Mouse (Mus musculus): ENCODE data around the gene Hsd17b2.
A peak's percentile ranks its signal among the peaks of the same experiment; 100 is the strongest.

Hsd17b2 gene

GRCm38 (mm10) chr8:117701859-117702258 lies at the start of gene Hsd17b2:
Gene Hsd17b2 (plus strand): TSS chr8:117701904.
- no peak for DNase-seq (ENCODE audit: extremely low spot score)

- no peak for DNase-seq (ENCODE audit: extremely low spot score)
Observed at GRCm38 (mm10) chr8:117652318-117652717, 49.4 kb upstream of the Hsd17b2 start.

- no peak for DNase-seq (ENCODE audit: extremely low spot score)
Observed at GRCm38 (mm10) chr8:117658990-117659389, 42.7 kb upstream of the Hsd17b2 start.

- peak; percentile 55 for DNase-seq (ENCODE audit: extremely low spot score)
Observed at GRCm38 (mm10) chr8:117660358-117661031, 41.2 kb upstream of the Hsd17b2 start.

GRCm38 (mm10) chr8:117667349-117668124 lies 34.2 kb upstream of the Hsd17b2 start:
- no peak for DNase-seq (ENCODE audit: extremely low spot score)

GRCm38 (mm10) chr8:117670461-117670860 lies 31.2 kb upstream of the Hsd17b2 start:
- no peak for DNase-seq (ENCODE audit: extremely low spot score)

GRCm38 (mm10) chr8:117672558-117672957 lies 29.1 kb upstream of the Hsd17b2 start:
- DNase-seq (ENCODE audit: extremely low spot score) = no peak

- DNase-seq (ENCODE audit: extremely low spot score) = peak; percentile 53
Observed at GRCm38 (mm10) chr8:117673430-117673830, 28.3 kb upstream of the Hsd17b2 start, which contains the start of gene Sdr42e1. Gene Sdr42e1 (minus strand): TSS chr8:117673689.

- no peak for DNase-seq (ENCODE audit: extremely low spot score)
Observed at GRCm38 (mm10) chr8:117675171-117675570, 26.5 kb upstream of the Hsd17b2 start.

GRCm38 (mm10) chr8:117676460-117676859 lies 25.2 kb upstream of the Hsd17b2 start:
- no peak for DNase-seq (ENCODE audit: extremely low spot score)

- no peak for DNase-seq (ENCODE audit: extremely low spot score)
Observed at GRCm38 (mm10) chr8:117677011-117677410, 24.7 kb upstream of the Hsd17b2 start.

GRCm38 (mm10) chr8:117678650-117679049 lies 23.1 kb upstream of the Hsd17b2 start:
- no peak for DNase-seq (ENCODE audit: extremely low spot score)

- DNase-seq (ENCODE audit: extremely low spot score) = no peak
Observed at GRCm38 (mm10) chr8:117683925-117684472, 17.7 kb upstream of the Hsd17b2 start.

- DNase-seq (ENCODE audit: extremely low spot score) = no peak
Observed at GRCm38 (mm10) chr8:117684504-117684903, 17.2 kb upstream of the Hsd17b2 start.

- DNase-seq (ENCODE audit: extremely low spot score) = no peak
Observed at GRCm38 (mm10) chr8:117687890-117688289, 13.8 kb upstream of the Hsd17b2 start.

- no peak for DNase-seq (ENCODE audit: extremely low spot score)
Observed at GRCm38 (mm10) chr8:117692131-117692530, 9.6 kb upstream of the Hsd17b2 start.

- DNase-seq (ENCODE audit: extremely low spot score) = no peak
Observed at GRCm38 (mm10) chr8:117695636-117696035, 6.1 kb upstream of the Hsd17b2 start.

GRCm38 (mm10) chr8:117697248-117697647 lies 4.5 kb upstream of the Hsd17b2 start:
- DNase-seq (ENCODE audit: extremely low spot score) = no peak

- no peak for DNase-seq (ENCODE audit: extremely low spot score)
Observed at GRCm38 (mm10) chr8:117700699-117701098, 1.0 kb upstream of the Hsd17b2 start.

GRCm38 (mm10) chr8:117701246-117701645 lies 458 bp upstream of the Hsd17b2 start:
- DNase-seq (ENCODE audit: extremely low spot score) = no peak

- no peak for DNase-seq (ENCODE audit: extremely low spot score)
Observed at GRCm38 (mm10) chr8:117702701-117703100, 997 bp downstream of the Hsd17b2 start.

GRCm38 (mm10) chr8:117706141-117706540 lies 4.4 kb downstream of the Hsd17b2 start:
- no peak for DNase-seq (ENCODE audit: extremely low spot score)

GRCm38 (mm10) chr8:117712226-117712625 lies 10.5 kb downstream of the Hsd17b2 start:
- DNase-seq (ENCODE audit: extremely low spot score) = no peak
